9 mouse cellular contexts compared by ENCODE assay signal in the genomic region with DNA sequence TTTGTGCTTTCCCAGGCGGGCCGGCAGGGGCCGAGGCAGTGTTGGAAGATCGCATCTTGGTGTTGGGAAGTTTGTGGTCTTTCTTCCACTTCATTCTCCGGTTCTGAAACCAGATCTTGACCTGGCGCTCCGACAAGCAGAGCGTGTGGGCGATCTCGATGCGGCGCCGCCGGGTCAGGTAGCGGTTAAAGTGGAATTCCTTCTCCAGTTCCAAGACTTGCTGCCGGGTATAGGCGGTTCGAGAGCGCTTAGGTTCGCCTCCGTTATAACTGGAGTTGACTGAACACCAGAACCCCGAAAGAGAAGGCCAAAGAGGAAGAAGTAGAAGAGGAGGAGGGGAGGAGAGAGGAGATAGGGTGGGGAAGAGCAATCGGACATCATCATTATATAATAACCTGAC. TPM values are rescaled to one million over a fixed set of nuclear protein-coding genes. Genes with fewer than 3 reads are reported as not detected.
A peak's percentile ranks its signal among the peaks of the same experiment; 100 is the strongest.
DNase-seq lines count a peak whose midpoint lies in the region; ATAC-seq and TF ChIP-seq lines count a peak whose summit lies in the region.
"Had no signal": no experiment of that assay in that cellular context is flagged by ENCODE, and none has a peak within 500 bp of the region (broad histone marks: within the 10 kb centered on the region; RNA-seq: fewer than 3 reads in every experiment).

No protein-coding gene starts in this region.

- peaks cover 69% of the 10 kb centered on the region for H3K27me3 ChIP-seq in hindbrain, embryonic 15.5 days
- H3K27me3 ChIP-seq in limb, embryonic 13.5 days: peaks cover 81% of the 10 kb centered on the region
- no peaks in the 10 kb centered on the region for H3K27me3 ChIP-seq in stomach, embryonic 14.5 days (ENCODE audit: control insufficient read depth, insufficient read depth, low read length)

- H3K4me1 ChIP-seq in lung, adult 2 months (ENCODE audit: control insufficient read depth, insufficient read depth, low read length): peaks cover 7% of the 10 kb centered on the region
- H3K4me1 ChIP-seq in hindbrain, embryonic 15.5 days (replicated peaks): peaks cover 11% of the 10 kb centered on the region
- H3K4me1 ChIP-seq in limb, embryonic 13.5 days: peaks cover 47% of the 10 kb centered on the region
- peaks cover 58% of the 10 kb centered on the region for H3K4me1 ChIP-seq in stomach, embryonic 14.5 days (ENCODE audit: control insufficient read depth, insufficient read depth, low read length)

- peak; percentile 45 for DNase-seq in lung, adult 2 months
- DNase-seq in lung, postnatal 14 days: no peak
- DNase-seq in spleen, postnatal 14 days (ENCODE audit: low spot score in 2 of 2): no peak
- DNase-seq: right cerebral cortex, postnatal 4 days had no signal

- peak overlapping the region; percentile 61 for H3K9ac ChIP-seq in hindbrain, embryonic 15.5 days
- H3K9ac ChIP-seq in limb, embryonic 13.5 days: no peak overlapping the region
- peak overlapping the region; percentile 97 for H3K9ac ChIP-seq in stomach, embryonic 14.5 days (replicated peaks; ENCODE audit: low read depth, low read length)
- H3K9ac ChIP-seq: midbrain, embryonic 15.5 days had no signal

- H3K4me2 ChIP-seq in hindbrain, embryonic 15.5 days: peak overlapping the region; percentile 53
- H3K4me2 ChIP-seq in limb, embryonic 13.5 days (replicated peaks): peak overlapping the region; percentile 98
- H3K4me2 ChIP-seq in stomach, embryonic 14.5 days (replicated peaks; ENCODE audit: low read depth, low read length): peak overlapping the region; percentile 90

- H3K4me3 ChIP-seq in lung, adult 2 months (replicated peaks; ENCODE audit: extremely low read depth, low read depth, low read length): peak overlapping the region; percentile 43
- H3K4me3 ChIP-seq in hindbrain, embryonic 15.5 days: peak overlapping the region; percentile 46
- 0 out of 2 replicates have a peak overlapping the region, but pooled peaks have one; percentile 52 for H3K4me3 ChIP-seq in limb, embryonic 13.5 days
- peak overlapping the region; percentile 47 for H3K4me3 ChIP-seq in stomach, embryonic 14.5 days (ENCODE audit: low read depth, low read length)

- WGBS in lung, adult 2 months: 14% methylated on average over 23 of the region's 23 CpGs
- 3% methylated on average over 23 of the region's 23 CpGs for WGBS in hindbrain, embryonic 15.5 days
- 10% methylated on average over 23 of the region's 23 CpGs for WGBS in limb, embryonic 13.5 days
- WGBS in stomach, embryonic 14.5 days: 2% methylated on average over 23 of the region's 23 CpGs

- no peaks in the 10 kb centered on the region for H3K36me3 ChIP-seq in hindbrain, embryonic 15.5 days
- H3K36me3 ChIP-seq in limb, embryonic 13.5 days: 0 out of 2 replicates have a peak, but pooled peaks cover 1% of the 10 kb centered on the region
- 0 out of 2 replicates have a peak, but pooled peaks cover 2% of the 10 kb centered on the region for H3K36me3 ChIP-seq in stomach, embryonic 14.5 days (ENCODE audit: control insufficient read depth, insufficient read depth, low read length)
- H3K36me3 ChIP-seq: midbrain, embryonic 15.5 days had no signal

- H3K9me3 ChIP-seq in hindbrain, embryonic 15.5 days: no peaks in the 10 kb centered on the region
- no peaks in the 10 kb centered on the region for H3K9me3 ChIP-seq in limb, embryonic 13.5 days
- no peaks in the 10 kb centered on the region for H3K9me3 ChIP-seq in stomach, embryonic 14.5 days (ENCODE audit: control insufficient read depth, low read depth, low read length)
- H3K9me3 ChIP-seq: midbrain, embryonic 15.5 days had no signal

- TF ChIP-seq POLR2A in lung, adult 2 months (IDR thresholded peaks at IDR 0.05; ENCODE audit: borderline replicate concordance, extremely low read depth, low read depth, low read length): 0 out of 2 replicates have a peak, but pooled peaks have one; percentile 1

- peak overlapping the region; percentile 95 for H3K27ac ChIP-seq in hindbrain, embryonic 15.5 days (replicated peaks)
- H3K27ac ChIP-seq in limb, embryonic 13.5 days: no peak overlapping the region
- peak overlapping the region; percentile 98 for H3K27ac ChIP-seq in stomach, embryonic 14.5 days (ENCODE audit: low read length)
- H3K27ac ChIP-seq: midbrain, embryonic 15.5 days had no signal

- no peak for TF ChIP-seq CTCF in lung, adult 2 months (IDR thresholded peaks at IDR 0.05; ENCODE audit: insufficient read depth, low read length)

- no peak for ATAC-seq in hindbrain, embryonic 15.5 days (ENCODE audit: low FRiP score, low read depth)
- no peak for ATAC-seq in limb, embryonic 13.5 days (ENCODE audit: low FRiP score, low read depth)
- no peak for ATAC-seq in stomach, embryonic 14.5 days (ENCODE audit: insufficient number of reproducible peaks, insufficient read depth, low FRiP score, low read depth)
- no peak for ATAC-seq in activated CD4-positive, CD25-positive, alpha-beta regulatory T cell, adult 4 months
- ATAC-seq: midbrain, embryonic 15.5 days had no signal

RNA-seq across cellular contexts. Expression of gene Hoxa4, which starts 1.1 kb away (rescaled TPM):
- 5.7 and 8.4 TPM in 2 replicates for polyA plus RNA-seq in lung, adult 2 months (2012; rRNA removed)
- 10.6 and 12.2 TPM in 2 replicates for polyA plus RNA-seq in hindbrain, embryonic 15.5 days (2015; fragmentation: Nextera tagmentation; extraction: Ambion mirVana)
- polyA plus RNA-seq in limb, embryonic 13.5 days (2015; fragmentation: Nextera tagmentation; extraction: Ambion mirVana): 0.52 and 0.96 TPM in 2 replicates
- polyA plus RNA-seq in stomach, embryonic 14.5 days (2014; fragmentation: Nextera tagmentation; extraction: Ambion mirVana): 6.7 and 6.8 TPM in 2 replicates
- polyA plus RNA-seq in activated CD4-positive, CD25-positive, alpha-beta regulatory T cell, adult 4 months (2017; shearing (Covaris generic)): not detected
- polyA plus RNA-seq: midbrain, embryonic 15.5 days had no signal

RNA-seq across cellular contexts. Expression of gene 5730596B20Rik, which starts 13.1 kb away (rescaled TPM):
- 0.26 and 0.31 TPM in 2 replicates for polyA plus RNA-seq in lung, adult 2 months (2012; rRNA removed)
- 4.0 and 4.3 TPM in 2 replicates for polyA plus RNA-seq in hindbrain, embryonic 15.5 days (2015; fragmentation: Nextera tagmentation; extraction: Ambion mirVana)
- 0.66 and 0.71 TPM in 2 replicates for polyA plus RNA-seq in limb, embryonic 13.5 days (2015; fragmentation: Nextera tagmentation; extraction: Ambion mirVana)
- 4.4 and 4.7 TPM in 2 replicates for polyA plus RNA-seq in stomach, embryonic 14.5 days (2014; fragmentation: Nextera tagmentation; extraction: Ambion mirVana)
- not detected for polyA plus RNA-seq in activated CD4-positive, CD25-positive, alpha-beta regulatory T cell, adult 4 months (2017; shearing (Covaris generic))
- polyA plus RNA-seq: midbrain, embryonic 15.5 days had no signal

RNA-seq across cellular contexts. Expression of gene Hoxa5, which starts 14.0 kb away (rescaled TPM):
- 29.1 and 46.9 TPM in 2 replicates for polyA plus RNA-seq in lung, adult 2 months (2012; rRNA removed)
- 105 and 115 TPM in 2 replicates for polyA plus RNA-seq in hindbrain, embryonic 15.5 days (2015; fragmentation: Nextera tagmentation; extraction: Ambion mirVana)
- 4.8 and 5.3 TPM in 2 replicates for polyA plus RNA-seq in limb, embryonic 13.5 days (2015; fragmentation: Nextera tagmentation; extraction: Ambion mirVana)
- polyA plus RNA-seq in stomach, embryonic 14.5 days (2014; fragmentation: Nextera tagmentation; extraction: Ambion mirVana): 24.4 and 27.1 TPM in 2 replicates
- not detected for polyA plus RNA-seq in activated CD4-positive, CD25-positive, alpha-beta regulatory T cell, adult 4 months (2017; shearing (Covaris generic))
- polyA plus RNA-seq: midbrain, embryonic 15.5 days had no signal

RNA-seq across cellular contexts. Expression of gene Hoxa6, which starts 18.1 kb away (rescaled TPM):
- polyA plus RNA-seq in lung, adult 2 months (2012; rRNA removed): 1.7 and 2.3 TPM in 2 replicates
- polyA plus RNA-seq in hindbrain, embryonic 15.5 days (2015; fragmentation: Nextera tagmentation; extraction: Ambion mirVana): 10.4 and 13.4 TPM in 2 replicates
- polyA plus RNA-seq in limb, embryonic 13.5 days (2015; fragmentation: Nextera tagmentation; extraction: Ambion mirVana): 0.97 and 1.2 TPM in 2 replicates
- polyA plus RNA-seq in stomach, embryonic 14.5 days (2014; fragmentation: Nextera tagmentation; extraction: Ambion mirVana): 3.4 TPM in 2 replicates
- polyA plus RNA-seq in activated CD4-positive, CD25-positive, alpha-beta regulatory T cell, adult 4 months (2017; shearing (Covaris generic)): not detected
- polyA plus RNA-seq: midbrain, embryonic 15.5 days had no signal

RNA-seq across cellular contexts. Expression of gene Hoxa3, which starts 22.7 kb away (rescaled TPM):
- 12.8 and 13.4 TPM in 2 replicates for polyA plus RNA-seq in lung, adult 2 months (2012; rRNA removed)
- polyA plus RNA-seq in hindbrain, embryonic 15.5 days (2015; fragmentation: Nextera tagmentation; extraction: Ambion mirVana): 15.7 and 16.3 TPM in 2 replicates
- polyA plus RNA-seq in limb, embryonic 13.5 days (2015; fragmentation: Nextera tagmentation; extraction: Ambion mirVana): 5.9 and 6.3 TPM in 2 replicates
- 15.5 and 16.0 TPM in 2 replicates for polyA plus RNA-seq in stomach, embryonic 14.5 days (2014; fragmentation: Nextera tagmentation; extraction: Ambion mirVana)
- polyA plus RNA-seq in activated CD4-positive, CD25-positive, alpha-beta regulatory T cell, adult 4 months (2017; shearing (Covaris generic)): under 1 TPM in 1 of 2 experiments, not detected in 1; 0.21 TPM
- polyA plus RNA-seq: midbrain, embryonic 15.5 days had no signal
